Comparison of ENCODE assay signal across 19 mouse cellular contexts in genomic region chr4:142291366-142291765, GRCm38 (mm10). TPM values are rescaled to one million over a fixed set of nuclear protein-coding genes. Genes with fewer than 3 reads are reported as not detected.
"Had no signal": no experiment of that assay in that cellular context is flagged by ENCODE, and none has a peak within 500 bp of the region (broad histone marks: within the 10 kb centered on the region; RNA-seq: fewer than 3 reads in every experiment).

No protein-coding gene starts in this region.

- H3K4me2 ChIP-seq: lung, embryonic 15.5 days; midbrain, embryonic 12.5 days; neural tube, embryonic 13.5 days; neural tube, embryonic 15.5 days had no signal

- H3K4me3 ChIP-seq: lung, embryonic 15.5 days; midbrain, embryonic 10.5 days; midbrain, embryonic 12.5 days; myocyte; neural tube, embryonic 13.5 days; neural tube, embryonic 15.5 days had no signal

- H3K27ac ChIP-seq: lung, embryonic 15.5 days; midbrain, embryonic 10.5 days; neural tube, embryonic 15.5 days had no signal

- ATAC-seq: lung, postnatal 0 days had no signal

- H3K9ac ChIP-seq: lung, embryonic 15.5 days; midbrain, embryonic 12.5 days; neural tube, embryonic 13.5 days; neural tube, embryonic 15.5 days had no signal

- H3K27me3 ChIP-seq: lung, embryonic 15.5 days; midbrain, embryonic 12.5 days; neural tube, embryonic 13.5 days; neural tube, embryonic 15.5 days had no signal

- H3K9me3 ChIP-seq: lung, embryonic 15.5 days; midbrain, embryonic 10.5 days; midbrain, embryonic 12.5 days; neural tube, embryonic 13.5 days; neural tube, embryonic 15.5 days had no signal

- H3K4me1 ChIP-seq: lung, embryonic 15.5 days had no signal

- DNase-seq: lung, adult 2 months; lung, postnatal 14 days; lung, postnatal 4 days; midbrain, embryonic 14.5 days; retina, postnatal 1 day; right cerebral cortex, adult 18-20 months; right cerebral cortex, postnatal 25 days; right cerebral cortex, postnatal 4 days; spleen, adult 18-20 months; thymus, adult 18-20 months; thymus, postnatal 14 days; thymus, postnatal 36 days had no signal

- H3K36me3 ChIP-seq: lung, embryonic 15.5 days; midbrain, embryonic 10.5 days; midbrain, embryonic 12.5 days; neural tube, embryonic 13.5 days; neural tube, embryonic 15.5 days had no signal

RNA-seq across cellular contexts. Expression of gene Kazn, which starts 52.2 kb away (rescaled TPM):
- polyA plus RNA-seq: myocyte had no signal
